Mouse (Mus musculus) brain, embryonic 14.5 days (tissue): ENCODE measurements at regions not wholly inside any gene's neighbourhood (a gene's known extent, or its start where the extent isn't known, plus 50 kb on each side); places are given as distances from the start of the nearest gene placed in this dataset.

Experiments used
- DNase-seq: peaks from one replicate; pipeline ENCODE4 v3.0.0-alpha.2; 2011; ENCODE audit warnings: low read depth
- CTCF ChIP-seq: fragments of 200-500 bp; IDR thresholded peaks from 2 replicates; pipeline ENCODE4 v1.5.1; 2012; ENCODE audit warnings: inconsistent platforms, mild to moderate bottlenecking, moderate library complexity, borderline replicate concordance; ENCODE audit not compliant: insufficient read depth, insufficient read length; ENCODE audit errors: extremely low read depth
- POLR2A ChIP-seq: fragments of 200-500 bp; IDR thresholded peaks from 2 replicates; pipeline ENCODE4 v1.6.1; 2012; ENCODE audit warnings: mild to moderate bottlenecking, inconsistent platforms, borderline replicate concordance; ENCODE audit not compliant: poor library complexity, insufficient read depth, insufficient read length, severe bottlenecking; ENCODE audit errors: extremely low read depth

DNA sequence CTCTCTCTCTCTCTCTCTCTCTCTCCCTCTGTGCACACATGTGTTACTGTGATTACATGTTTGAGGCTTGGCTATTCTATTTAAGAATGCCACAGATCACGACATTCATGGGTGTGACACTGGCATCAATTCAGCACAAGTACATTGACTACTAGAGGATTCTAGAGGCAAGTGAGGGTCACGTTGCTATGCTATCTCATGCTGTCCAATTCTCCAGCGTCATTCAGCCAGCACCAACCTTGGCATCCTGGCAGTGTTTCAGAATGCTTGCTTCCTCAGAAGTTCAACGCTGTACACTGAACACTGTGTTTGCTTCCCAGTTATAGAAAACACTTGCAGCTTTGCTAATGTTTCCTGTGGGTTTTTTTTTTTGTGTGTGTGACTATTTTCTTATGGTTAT, 167.6 kb downstream of the Fam198b start:
- DNase-seq = no peak
- TF ChIP-seq CTCF (no peak), POLR2A (no peak)

DNA sequence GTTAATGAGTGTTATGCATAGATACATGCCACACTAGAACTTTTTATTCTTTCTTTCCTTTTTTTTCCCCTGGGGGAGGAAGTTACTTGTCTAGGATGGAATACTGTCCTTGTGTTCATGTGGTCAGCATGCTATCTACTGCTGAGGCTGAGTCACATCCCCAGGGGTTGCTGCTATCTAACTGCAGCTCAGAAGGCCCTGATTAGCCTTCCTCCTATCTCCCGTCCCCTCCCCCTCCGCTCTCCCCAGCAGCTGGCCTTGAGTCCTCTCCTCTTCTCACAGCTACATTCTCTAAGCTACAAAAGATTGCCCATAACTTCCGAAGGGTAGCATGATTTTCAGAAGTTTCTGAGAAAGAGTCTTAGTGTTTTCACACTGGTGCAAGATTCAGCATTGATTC, 168.5 kb downstream of the Fam198b start:
- TF ChIP-seq CTCF = no peak
- TF ChIP-seq POLR2A = no peak
- DNase-seq = no peak

DNA sequence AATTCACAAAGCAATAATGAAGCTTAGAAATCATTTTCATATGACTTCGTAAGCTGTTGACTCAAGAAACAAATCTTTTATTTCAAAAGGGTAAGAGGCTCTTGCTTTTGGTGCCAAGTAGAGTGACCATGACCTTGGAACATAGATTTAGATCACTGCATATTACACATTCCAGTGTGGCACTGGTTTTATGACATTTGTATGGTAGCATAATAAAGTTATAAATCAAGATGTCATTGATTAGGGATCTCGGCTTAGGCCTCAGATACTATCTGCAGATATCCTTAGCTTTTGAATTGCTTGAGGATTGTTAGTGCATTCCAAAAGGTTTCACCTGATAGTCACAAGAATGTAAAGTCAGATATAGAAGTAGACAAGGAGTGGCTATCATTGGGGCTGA, 169.1 kb downstream of the Fam198b start:
- DNase-seq = no peak

DNA sequence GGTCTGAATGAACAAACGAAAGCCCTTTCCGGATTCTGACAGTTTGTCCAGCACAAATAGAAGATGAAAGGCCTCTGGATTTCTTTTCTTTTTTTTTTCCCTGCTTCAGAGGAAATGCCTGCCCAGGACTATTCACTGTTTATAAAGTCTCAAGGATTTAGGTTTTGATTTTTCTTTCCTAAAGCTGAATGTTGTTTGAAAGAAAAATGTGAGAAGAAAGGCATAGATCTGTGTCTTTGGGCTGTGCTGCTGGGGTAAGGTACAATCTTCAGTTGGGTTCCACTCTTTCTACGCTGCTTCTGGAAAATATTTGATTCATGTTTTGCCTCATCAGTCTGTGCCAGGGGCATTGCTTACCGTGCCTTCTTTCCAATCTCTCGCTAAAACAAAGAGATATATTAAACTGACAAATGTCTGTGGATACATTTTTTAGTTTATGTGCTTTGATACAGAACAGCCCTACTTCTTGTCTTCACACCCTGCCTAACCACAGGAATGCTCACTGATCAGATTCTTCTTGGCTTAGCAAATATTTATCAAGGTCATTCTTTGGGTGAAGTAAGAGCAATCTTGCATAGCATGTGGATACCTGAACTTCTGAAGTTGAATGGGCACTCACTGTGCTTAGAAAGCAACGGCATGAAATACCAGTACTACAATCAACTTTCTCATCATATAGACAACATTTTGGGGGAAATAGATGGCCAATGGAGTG, 172.5 kb downstream of the Fam198b start:
- TF ChIP-seq CTCF = no peak
- no peak for TF ChIP-seq POLR2A
- DNase-seq = no peak

More for the DNA sequence above, 169.1 kb downstream of the Fam198b start:
- TF ChIP-seq POLR2A (no peak), CTCF (no peak)

DNA sequence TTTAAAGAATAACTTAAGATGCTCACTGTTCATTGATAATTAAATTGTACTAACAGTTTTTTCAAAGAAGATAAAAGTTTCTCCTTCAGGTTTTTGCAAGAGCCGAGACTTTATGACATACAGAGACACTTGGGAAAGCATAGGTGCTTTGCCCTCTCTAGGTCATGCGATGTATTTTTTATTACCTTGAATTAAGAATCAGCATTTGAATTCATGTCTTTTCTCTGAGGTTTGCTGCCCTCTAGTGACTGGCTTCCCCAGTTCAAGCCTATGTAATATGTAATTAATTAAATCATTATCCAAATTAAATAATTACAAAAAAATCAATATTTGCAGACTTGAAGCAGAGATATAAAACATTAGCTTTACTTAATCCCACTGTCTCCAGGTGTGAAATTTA, 174.4 kb downstream of the Fam198b start:
- peak; percentile 16; the same call in 1 of the 2 replicates for TF ChIP-seq CTCF
- TF ChIP-seq POLR2A = no peak
- peak; percentile 75 for DNase-seq

DNA sequence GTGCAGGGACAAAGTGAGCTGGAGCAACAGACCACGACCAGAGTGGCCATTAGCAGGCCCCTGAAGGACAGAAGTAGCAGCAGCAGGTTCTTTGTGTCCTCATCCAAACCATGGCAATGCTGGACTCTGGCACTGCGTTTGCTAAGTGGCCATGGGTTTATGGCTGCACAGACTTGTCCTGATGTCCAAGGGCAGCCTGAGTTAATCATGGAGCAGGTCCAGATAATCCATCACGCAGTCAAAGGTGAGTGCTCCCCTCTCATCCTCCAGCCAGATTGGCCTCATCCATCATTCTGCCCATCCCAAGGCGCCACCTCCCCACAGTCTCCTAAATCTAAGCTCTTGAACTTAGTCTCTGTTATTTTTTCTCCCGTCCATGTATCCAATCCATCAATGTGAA, 186.4 kb downstream of the Fam198b start:
- DNase-seq = no peak
- TF ChIP-seq CTCF (no peak), POLR2A (no peak)

DNA sequence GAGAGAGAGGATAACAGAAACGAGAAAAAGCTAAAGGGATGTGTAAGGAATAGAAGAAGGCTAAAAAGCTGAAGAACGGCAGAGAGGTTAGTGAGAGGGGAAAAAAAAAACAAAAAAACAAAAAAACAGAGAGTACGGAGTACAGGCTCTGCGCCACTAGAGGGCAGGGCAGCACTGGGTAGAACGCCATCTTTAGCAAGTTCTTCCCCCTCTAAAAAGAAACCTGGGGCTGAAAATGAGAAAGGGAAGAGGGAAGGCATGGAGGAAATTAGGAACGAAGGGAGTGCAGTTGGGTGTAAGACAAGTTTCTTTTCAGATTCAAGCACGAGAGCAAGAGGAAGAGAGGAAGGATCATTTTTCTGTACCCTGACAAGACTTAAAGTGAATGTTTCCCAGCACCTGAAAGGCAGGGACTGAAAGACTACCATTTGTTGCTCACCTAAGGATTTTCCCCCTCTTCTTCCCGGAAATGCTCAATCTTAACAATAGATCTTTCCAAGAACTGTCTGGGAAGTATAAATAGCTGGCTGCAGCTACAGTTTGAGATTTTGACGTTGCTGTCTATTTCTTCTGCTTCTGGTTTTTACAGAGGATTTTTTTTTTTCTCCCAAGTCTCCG, 195.6 kb downstream of the Fam198b start:
- TF ChIP-seq CTCF (peak; percentile 83; the same call in 1 of the 2 replicates), POLR2A (no peak)
- DNase-seq = peak; percentile 91

DNA sequence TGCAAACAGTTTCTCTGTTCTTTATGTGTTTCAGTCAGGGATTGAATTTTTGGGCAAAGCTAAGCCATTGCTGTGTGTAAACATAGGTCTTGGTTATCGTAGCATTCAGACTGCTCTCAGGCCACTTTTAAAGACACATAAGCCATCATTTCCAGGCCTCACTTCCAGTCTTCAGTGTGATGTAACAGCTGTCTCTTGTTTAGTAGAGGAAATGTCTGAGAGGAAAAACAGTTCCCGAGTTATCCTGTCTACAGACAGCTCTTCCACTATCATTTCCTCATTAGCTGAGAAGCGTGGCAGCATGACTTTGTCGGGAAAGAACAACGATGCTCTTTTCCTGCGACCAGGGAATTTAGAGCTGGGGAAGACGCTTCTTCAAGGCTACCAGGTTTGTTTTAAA, 196.9 kb downstream of the Fam198b start:
- peak; percentile 13 for DNase-seq
- TF ChIP-seq POLR2A (no peak), CTCF (no peak)

DNA sequence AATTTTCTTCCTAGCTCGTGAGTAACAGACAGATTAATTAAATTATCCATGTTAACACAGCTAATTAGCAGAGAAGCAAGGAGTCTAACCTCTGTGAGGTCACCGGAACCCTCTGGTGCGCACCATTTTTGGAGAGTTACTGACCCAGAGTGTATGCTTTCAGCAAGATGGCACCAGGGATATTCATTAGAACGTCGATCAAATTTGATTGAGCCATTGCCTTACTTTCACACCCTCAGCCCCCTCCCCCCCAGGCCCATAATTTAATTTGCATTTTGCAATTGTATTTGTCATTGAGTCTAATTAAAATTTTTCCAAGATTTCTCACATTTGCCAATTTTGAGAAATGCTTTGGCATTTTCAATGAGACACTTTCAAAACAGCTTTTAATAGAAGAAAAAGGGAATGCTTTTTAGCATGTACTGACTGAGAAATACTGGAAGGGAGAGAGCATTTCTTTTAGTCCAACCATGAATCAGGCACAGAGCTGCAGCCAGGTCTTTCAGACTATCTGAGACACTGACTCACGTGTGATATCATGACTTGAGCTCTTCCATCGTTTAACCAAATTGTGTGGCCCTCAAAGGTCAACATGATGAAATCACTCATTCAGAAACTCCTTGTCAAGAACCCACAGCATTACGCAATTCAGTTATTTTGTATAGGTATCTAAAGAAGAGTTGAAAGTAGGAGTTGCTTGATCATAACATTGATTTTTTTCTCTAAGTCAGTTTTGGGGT, 198.6 kb downstream of the Fam198b start:
- peak; percentile 61 for DNase-seq
- TF ChIP-seq CTCF = no peak
- TF ChIP-seq POLR2A = no peak

DNA sequence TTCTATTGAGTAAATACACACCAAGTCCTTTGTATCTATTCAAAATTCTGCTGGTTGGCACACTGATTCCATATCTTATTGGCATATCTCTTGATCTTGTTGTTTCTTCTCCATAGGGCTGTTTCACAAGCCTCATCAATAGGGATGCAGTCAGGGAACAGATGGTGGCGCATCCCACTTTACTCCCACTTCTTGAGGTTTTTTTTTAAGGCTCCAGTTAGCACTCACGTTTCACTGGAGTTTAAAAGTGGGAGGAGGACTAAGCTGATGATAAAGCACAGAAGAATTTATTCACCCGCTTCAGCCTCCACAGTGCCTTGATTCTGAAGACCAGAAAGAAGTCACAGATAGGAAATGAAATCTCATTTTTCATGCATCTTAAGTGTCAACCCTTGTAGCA, 199.8 kb downstream of the Fam198b start:
- DNase-seq = peak; percentile 62
- no peak for TF ChIP-seq POLR2A
- no peak for TF ChIP-seq CTCF

DNA sequence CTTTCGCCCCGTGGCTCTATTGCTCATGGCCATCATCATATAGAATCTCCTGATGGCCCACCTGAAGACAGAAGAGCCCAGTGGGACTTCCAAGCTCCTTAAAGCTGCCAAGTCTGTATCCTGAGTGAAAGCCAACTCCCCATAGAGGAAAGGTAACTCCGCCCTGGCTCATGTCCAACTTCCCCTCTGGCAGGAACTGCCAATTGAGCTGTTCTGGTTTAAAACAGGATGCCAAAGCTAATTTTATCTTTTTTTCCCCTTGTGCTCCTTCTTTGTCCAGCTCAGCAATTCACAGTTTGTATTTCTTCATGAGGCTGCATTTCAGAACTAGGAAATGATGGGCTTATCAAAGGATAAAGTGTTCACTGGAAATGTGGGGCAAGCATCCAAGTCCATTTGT, 215.3 kb downstream of the Fam198b start:
- no peak for TF ChIP-seq CTCF
- no peak for TF ChIP-seq POLR2A
- DNase-seq = peak; percentile 46
